Mouse (Mus musculus) hindlimb bud, embryonic 11.5 days (tissue): ENCODE data around the gene Tle4.
"Not testable (repeated sequence)": the region's sequence is repeated elsewhere in the genome, so short reads cannot be mapped to it uniquely, and the experiment has no call there.

Experiments used
- DNase-seq: peaks from one replicate; pipeline ENCODE4 v3.0.0-alpha.2; 2012; ENCODE audit warnings: low read depth, low spot score; ENCODE audit errors: extremely low spot score

Tle4 gene

DNA sequence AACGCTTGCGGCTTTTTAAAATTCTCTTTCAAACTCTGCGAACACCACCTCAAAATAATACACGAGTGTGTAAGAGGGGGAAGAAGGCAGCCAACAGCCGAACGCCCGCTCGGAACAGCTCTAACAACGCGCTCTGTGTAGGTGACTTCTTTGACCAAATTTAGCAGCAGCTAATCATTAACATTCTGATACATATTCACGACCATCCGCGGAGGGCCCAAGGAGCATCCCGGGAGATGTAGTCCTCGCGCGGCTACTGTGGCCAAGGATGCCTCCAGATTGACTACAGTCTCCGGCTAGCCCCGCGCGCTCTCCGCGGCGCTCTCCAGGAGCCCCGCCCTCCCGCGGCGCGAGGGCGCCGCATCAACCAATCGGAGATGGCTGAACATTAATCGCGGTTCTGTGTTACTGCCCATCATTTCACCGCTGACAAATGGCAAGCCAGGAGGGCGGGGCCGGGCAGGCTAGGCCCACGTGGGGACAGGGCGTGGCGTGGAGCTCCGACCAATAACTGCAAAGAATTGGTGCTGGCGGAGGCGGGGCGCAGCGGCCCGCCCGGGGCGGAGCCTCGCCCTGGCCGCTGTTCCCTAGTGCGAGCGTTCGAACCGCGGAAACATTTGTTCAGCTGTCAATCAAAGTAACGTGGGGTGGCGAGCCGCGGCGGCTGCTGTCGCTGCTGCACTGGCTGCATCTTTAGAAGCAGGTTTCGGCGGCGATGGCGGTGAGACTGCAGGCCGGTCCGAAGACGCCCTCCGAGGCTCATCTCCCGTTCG, at the start of gene Tle4:
Gene Tle4 (minus strand): TSS at position 135 of the 773 bp plus-strand sequence.
- peak; percentile 96 for DNase-seq

DNA sequence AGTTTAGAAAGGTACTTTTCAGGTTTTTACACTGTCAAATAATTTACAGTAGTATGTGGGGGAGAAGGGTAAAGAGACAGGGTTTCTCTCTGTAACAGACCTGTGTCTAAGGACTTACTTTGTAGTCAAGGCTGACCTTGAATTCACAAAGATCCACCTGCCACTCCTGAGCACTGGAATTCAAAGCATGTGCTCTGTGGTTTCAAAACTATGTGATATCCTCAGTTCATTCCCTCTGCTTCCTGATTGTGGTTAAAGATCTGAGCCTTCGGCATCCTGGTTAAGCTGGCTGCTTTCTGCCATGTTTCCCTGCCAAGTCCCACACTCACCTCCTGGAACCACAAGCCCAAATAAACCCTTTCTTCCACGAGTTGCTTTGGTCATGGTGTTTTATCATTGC, 47.8 kb upstream of the Tle4 start:
- no peak for DNase-seq

DNA sequence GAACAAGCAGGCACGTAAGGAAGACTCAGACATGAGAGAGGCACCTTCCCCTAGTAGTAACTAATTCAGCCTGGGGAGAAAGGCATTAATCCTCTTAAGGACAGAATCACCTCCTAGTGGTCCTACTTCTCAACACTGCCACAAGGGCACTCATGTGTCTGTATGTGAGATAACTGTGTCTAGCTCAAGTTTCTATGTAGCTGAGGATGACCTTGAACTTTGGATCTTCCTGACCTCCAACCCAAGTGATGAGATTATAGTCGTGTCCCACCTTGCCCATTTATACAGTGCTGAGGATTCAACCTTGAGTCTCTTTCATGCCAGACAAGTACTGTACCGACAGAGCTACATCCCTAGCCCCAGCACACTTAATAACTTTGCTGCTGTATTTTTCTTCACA, 46.9 kb upstream of the Tle4 start:
- no peak for DNase-seq

DNA sequence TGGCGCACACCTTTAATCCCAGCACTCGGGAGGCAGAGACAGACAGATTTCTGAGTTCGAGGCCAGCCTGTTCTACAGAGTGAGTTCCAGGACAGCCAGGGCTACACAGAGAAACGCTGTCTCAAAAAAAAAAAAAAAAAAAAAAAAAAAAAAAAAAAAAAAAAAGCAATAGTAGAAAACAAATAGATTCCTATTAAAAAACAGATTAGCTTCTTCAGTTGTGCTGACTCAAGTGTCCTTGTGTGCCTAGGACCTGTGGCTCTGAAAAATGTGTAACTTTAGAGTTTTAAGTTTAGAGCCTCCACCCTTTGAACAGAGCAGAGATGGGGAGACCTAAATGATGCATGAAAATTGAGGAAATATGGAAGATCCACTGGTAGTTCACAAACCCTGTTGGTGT, 45.2 kb upstream of the Tle4 start:
- DNase-seq, result not testable (repeated sequence)

DNA sequence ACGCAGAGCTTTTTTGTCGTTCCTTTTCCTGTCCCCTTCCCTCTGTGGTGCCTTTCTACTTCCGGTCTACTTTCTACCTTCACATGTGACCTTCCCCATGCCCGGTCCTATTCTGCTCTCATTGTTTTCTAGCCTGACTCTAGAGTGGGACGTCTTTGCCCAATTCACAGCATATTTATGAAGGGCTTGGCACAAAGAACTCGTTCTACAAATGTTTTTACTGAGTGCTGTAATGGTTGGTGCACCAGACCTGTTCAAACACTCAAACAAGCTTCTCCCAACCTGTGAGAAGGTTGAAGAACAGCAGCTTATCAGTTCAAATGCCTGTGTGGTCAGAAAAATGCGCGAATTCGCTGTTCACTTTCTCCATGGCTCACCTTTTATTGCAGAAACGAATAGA, 44.8 kb upstream of the Tle4 start:
- no peak for DNase-seq

DNA sequence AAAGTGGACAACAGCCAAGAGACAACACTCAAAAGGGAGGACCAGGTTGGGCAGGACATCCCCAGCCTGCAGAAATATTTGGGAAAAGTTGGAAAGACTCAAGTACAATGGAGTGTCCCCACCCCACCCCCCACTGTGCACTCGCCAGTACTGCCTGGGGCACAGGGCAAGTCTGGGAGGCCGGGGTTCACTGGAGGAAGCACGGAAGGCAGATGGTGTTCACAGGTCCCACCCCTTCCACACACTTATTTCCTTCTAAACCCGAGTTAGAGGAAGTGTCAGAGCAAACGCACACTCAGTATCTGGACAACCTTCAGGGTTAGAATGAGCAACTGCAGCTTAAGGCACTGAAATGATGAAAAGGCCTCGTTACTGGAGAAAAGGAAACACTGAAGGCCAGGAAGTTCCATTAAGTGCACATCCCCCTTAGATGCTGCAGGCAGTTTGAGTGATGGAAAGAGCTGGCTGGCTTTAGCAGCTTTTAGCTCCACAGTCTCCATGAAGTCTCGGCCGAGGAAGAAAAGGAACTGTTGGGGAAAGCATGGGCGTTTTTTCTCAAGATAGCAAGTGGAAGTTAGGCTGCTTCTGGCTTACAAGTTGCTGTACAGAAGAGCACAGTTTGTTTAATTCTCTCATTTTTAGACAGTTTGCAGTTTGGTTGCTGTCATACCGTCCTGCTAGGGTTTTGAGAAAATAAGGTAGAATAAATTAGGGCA, 37.5 kb upstream of the Tle4 start:
- DNase-seq, result no peak

DNA sequence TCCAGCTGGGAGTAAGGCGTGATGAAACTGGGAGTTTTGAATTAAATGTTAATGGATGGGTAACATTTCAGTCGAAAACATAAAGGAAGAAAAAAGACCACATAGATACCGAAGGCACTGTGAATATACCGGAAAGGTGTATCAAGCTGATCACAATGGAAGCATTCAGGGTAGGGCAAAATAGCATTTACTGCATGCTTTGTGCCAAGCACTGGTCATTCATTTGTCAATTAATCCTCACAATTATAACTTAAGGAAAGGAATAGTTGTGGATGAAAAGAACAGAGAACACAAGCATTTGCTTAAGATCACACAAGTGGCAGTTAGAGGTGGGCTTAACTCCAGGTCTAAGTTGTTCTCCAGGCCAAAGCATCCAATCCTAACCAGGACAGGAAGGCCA, 25.5 kb upstream of the Tle4 start:
- no peak for DNase-seq

DNA sequence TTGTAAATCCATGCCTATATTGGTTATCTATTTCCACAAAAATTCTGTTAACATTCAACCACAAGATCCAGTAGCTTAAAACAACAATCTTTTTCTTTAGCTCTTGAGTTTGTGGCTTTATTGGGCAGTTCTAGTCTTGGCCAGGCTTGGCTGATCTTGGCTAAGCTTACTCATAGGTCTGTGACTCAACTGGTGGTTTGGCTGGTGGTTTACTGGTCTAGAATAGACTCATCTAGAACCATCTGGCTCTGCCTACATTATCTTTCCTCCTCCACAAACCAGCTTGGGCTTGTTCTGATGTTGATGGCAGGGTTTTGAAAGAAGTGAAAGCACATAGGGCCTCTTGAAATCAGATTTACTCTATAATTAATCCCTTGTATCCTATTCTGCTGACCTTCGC, 22.7 kb upstream of the Tle4 start:
- DNase-seq, result no peak

DNA sequence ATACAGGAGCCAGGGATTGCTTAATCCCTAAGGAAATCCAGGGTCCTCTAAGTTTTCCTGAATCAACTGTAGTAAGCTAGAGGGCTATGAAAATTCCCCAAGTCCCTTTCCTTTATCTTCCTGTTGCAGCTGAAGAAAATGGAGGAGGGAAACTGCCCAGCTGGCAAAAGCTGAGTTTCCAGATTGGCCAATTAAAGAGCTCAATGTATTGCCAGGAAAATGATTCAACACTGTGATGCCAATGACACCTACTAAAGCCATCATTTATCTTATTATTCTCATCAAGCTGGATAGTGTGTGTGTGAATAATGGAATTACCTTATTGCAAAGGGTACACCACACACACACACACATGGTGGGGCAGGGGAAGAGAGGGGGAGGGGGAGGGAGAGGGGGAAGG, 22.0 kb upstream of the Tle4 start:
- no peak for DNase-seq

DNA sequence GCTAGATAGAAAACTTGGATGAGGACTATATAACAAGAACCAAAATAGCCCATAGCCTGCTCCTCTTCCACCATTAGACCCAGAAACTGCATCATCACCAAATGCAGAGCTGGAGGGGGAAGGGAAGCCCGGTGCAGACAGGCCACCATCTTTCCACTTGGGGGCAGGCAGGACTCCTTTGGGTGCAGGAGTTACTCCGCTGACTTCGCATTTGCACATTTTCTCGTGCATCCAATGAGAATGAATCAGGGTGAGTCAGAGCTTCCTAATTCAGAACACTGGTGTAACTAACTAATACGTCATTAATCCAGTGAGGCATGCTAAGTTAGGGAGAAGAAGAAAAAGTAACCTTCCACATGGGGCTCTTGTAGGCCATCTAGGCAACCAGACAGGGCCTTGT, 17.0 kb upstream of the Tle4 start:
- DNase-seq, result no peak

DNA sequence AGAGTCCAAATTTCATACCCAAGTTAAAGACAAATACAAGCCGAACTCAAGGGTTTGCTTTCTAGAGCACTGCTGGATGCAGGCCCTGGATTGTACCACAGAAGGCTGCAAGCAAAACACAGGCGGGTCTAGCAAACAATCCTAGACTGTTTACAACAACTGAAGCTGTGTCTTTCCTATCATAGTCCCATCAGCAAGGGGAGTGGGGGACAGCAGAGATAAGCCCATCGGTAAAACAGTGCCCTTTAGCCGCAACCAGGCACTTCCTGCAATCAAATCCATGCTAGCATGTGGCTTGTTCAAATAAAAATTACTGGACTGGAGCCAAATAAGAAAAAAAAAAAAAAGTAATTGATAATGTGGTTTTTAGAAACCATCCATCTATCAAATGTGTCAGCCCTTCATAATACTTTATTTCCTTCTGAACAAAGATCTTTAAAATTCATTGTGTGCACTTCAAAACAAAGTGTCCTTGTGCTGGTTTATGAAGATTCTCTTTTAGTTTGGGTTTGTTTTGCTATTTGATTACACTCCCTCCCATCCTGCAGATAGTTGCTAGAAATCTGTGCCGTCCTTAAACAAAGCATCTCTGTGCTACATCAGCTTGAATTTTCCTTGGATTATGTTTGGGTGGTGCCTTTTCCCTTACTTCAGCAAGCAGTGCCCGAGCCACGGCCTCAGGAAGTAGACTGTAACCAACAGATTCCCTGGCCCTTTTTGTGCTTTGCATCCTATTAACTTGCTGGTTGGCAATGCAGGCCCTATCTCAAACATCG, 12.9 kb upstream of the Tle4 start:
- DNase-seq, result no peak

DNA sequence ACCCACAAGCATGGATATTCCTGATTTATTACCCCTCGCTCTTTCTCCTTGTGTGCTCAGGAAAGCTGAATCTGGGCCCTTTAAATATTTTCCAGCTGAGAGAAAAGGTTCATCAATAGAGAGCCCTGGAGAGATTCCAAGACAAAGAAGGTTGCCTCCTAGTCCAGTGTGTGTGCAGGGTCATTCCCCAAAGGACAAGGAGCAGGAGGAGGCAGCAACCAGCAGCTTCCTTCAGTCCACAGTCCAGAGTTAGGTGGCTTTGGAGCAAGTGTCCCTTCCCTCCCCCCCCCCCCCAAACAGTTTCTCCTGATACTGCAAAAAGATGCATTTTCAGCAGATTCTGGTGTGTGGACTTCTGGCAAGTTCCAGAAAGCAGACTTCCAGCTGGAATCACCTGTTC, 3.0 kb upstream of the Tle4 start:
- DNase-seq, result no peak

DNA sequence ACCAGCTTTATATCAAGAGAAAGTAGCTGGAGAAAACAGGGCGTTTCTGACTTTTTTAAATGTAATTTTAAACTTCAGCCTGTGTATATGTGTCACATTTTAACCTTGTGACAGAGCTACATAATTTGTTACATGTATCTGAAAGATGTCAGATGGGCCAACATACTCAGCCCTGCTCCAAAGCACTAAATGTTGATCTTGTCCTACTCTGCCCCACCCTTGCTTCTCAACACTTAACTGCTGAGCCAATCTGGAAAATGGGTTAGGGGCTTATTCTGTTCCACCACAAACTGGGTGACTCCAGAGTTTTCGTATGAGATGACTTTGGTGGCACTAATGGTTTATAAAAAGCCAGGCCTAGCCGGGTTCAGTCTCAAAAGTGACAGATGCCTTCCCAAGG, 2.5 kb upstream of the Tle4 start:
- DNase-seq, result no peak

DNA sequence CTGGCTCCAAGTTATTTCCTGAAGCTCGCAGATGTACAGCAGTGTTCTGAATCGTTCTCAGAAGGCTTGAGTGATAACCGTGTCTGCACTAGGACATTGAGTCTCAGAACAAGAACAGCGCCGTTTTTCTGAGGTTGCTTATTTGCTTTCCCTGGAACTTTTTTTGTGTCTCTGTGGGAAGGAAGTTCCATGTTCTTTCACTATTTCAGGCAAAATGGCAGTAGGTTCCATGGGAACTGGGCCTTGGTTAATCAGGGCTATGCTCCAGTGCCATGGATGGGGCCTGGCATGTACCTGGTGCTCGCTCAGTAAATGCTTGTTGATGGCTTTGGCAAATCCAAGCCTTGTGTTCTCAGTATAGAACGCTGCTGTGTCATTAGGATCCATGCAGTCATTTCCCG, 2.0 kb upstream of the Tle4 start:
- no peak for DNase-seq

DNA sequence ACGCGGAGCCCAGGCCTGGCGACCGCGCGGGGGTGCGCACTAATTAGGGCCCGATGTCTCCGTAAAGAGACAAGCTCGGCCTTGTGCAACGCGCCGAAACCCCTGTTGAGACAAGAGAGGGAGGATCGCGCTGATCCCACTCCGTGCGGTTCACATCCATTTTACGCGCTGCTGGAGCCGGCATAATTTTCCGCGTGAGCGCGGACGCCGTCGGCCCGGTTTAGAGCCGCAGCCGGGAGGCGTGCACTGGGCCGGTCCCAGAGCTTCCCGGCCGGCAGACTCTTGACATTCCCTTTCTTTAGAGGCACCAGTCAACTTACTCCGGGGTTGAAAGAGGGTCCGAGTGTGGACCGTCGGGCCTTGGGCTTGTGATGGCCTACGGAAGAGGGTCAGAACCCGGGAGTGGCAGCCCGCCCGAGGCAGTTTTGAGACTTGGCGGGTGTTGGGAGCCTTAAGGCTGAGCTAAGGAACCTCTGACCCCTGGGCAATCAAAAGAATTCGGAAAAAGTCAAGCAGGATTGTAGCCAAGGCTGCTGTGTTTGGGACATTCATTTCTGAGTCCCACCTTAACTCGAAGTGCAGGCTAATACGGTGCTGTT, 938 bp upstream of the Tle4 start:
- no peak for DNase-seq

DNA sequence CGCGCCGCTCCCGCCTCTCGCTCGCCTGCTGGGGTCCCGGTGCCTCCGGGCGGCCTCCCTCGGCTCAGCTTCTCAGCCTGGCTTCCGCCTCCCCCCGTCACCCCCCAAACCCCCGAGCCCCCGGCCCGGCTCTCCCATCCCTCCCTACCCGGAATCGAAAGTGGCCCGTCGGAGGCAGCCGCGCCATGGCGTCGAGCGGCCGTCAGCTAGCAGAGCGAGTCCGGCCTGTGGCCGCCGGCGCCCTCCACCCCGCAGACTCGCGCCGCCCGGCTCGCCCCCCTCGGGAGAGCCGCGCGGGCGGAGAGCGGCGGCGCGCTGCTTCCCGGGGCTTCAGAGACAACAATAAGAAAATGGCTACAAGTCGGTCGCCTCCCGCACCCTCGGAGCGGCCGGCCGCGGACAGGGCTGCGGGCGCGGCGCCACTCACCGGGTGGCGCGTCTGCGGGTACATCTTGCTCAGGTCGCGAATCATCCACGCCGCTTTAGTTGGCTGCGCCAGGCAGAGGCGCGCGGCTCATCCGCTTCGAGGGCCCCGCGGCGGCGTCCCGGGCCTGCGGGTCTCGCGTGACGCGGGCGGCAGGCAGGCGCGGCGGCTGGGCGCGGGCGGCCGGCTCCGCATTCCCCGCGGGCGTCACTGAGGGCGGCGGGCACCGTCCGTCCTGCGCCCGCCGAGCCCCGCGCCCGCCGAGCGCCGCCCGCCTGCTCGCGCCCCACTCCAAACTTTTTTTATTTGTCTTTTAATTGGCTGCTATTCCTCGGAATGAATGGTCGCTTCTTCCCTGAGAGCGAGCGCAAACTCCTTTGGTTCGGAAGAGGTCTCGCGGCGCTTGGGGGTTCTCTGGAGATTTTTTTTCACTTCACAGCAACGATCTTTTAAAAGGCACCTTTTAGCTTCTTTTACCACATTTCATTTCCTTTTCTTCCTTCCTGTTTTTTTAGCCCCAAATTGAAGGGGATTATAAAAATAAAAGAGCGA, 622 bp downstream of the Tle4 start:
- DNase-seq, result no peak

DNA sequence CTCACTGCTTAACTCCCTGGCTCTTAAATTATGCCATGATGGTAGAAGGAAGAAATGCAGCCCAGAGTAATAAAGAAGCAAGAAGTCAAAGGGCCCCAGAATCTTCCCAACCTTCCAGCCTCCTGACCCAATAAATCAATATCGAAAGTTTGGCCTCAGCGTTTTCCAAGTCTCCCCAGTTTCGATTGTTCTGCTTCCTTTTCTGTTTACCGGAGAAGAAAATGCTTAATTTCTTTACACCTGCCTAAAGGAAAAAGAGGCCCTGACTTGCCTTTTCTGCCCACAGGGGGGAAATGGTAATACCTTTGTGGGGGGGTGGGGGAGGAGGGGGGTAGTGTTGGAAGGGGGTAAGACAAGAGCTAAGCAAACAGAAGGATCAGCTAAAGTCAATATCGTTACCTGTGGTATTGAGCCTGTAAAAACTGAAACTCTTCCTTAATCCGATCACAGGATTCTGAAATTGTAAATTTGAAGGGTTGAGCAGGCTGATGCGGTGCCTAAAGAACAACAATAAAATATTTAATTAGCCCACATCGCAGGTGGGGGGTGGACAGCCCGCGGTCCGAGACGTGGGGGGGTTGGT, 1.4 kb downstream of the Tle4 start:
- no peak for DNase-seq

DNA sequence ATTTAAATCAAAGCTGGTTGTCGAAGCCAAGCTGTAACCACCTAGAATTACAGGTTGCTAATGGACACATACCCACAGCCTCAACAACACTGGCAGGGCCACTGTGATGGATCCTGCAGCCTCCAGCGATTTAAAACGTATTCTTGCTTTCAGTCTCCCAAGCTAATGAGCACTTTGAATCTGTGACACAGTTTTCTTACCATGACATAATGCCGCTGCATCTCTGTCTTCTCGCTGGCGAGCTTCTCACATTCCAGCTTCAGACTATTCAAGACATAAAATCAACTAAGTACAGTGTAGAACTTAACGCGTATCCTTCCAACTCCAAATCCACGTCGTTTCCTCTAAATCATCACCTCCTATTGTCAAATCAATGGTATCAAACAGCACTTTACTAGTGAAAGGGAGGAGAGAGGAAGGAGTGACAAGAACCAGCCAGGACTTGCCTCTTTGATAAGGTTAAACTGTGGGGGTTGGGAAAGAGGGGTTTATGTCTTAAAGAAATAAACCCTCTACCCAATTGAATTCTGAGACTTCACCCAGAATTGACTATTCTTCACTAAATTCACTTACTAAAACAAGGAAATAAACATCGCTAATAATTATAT, 2.4 kb downstream of the Tle4 start:
- DNase-seq, result no peak

DNA sequence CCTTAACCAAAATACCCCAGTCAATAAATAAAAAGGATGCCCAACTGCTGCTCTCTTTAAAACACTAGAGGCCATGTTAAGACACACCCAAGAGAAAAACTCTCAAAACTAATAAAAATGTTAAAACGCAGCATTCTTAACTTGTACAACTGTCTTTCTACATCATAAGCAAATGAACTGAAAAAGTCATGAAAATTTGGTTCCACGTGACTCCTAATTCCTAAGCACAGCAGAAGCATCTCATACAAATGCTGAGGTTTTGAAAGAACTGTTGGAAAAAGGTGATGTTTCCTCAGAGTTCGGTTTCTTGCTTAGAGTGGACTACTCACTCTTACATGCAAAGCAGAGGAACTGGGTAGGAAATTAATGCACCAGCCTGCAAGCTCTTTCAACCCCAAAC, 3.3 kb downstream of the Tle4 start:
- no peak for DNase-seq
